Mouse (Mus musculus) regulatory T cell (primary cell): ENCODE measurements around the gene Fcer1a.
"Not testable (repeated sequence)": the region's sequence is repeated elsewhere in the genome, so short reads cannot be mapped to it uniquely, and the experiment has no call there.

Source experiments
- in situ Hi-C: fragments of 300-600 bp; cut with MboI, MseI; formaldehyde crosslinking; loops from one replicate; pipeline ENCODE4 v1.15.1; 2025; ENCODE audit warnings: high pct_unique_total_duplicates

Fcer1a gene

GRCm38 (mm10) chr1:173227081-173227480 is at the start of gene Fcer1a:
TSS of gene Fcer1a (minus strand) at chr1:173227214.
- in situ Hi-C loops: no loop called here

DNA sequence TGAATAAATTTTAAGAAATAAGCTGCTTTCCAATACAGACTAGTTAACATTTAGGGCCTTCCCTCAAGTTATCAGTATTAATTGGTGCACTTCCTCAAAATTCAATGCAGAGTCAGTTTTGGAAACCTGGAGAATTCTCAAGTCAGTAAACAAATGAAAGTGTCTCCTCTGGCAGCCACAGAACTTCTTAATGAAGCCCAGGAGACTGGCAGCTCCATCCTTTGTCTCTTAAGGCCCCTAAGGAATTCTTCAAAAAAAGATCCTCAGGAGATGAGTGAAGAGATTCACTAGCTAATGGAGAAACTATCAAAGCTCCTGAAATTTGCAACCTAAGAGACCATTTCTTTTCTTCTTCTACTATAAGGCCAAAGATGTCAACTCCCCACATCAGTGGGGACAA is 38.7 kb upstream of the Fcer1a start, which contains the start of gene Olfr418:
TSS of gene Olfr418 (plus strand) at position 301 of the 400 bp plus-strand sequence.
- in situ Hi-C loops: no loop called here

- in situ Hi-C loops: no loop called here
Measured at GRCm38 (mm10) chr1:173249888-173250287, 22.9 kb upstream of the Fcer1a start.

GRCm38 (mm10) chr1:173237004-173237403 is 10.0 kb upstream of the Fcer1a start:
- in situ Hi-C loops: not testable (repeated sequence)

DNA sequence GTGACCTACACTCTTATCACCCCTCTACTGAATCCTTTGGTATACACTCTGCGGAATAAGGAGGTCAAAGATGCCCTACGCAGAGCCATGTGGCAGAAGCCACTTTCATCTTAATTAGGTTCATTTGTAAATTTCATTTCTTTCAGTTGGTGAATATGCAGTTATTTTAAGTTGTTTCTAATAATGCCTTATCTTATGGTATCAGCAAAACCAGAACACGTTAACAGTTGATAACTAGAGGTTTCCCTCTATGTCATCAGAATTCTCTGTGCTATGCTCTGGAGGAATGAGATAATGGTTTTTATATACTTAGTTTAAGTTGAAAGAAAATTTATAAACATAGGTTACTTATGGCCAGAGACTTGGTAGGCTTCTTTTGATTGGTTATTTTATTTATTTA is 10.5 kb downstream of the Fcer1a start:
- in situ Hi-C loops: no loop called here

DNA sequence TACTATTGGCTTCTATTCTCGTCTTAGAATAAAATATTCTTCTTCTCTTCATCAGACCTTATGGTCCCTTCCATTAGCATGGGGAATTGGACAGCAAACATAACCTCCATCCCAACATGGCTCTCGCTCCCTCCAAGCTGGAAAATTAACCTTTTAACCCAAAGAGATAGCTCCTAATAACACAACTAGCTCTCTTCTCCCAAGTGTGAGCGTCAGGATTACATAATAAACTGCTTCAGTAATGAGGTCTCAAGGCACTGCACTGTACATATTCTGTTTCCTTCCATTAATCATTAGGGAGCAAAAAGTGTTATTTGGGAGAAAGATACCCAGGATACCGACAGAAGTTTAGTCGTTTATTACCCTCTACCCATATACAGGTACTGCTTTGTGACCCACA is 14.9 kb downstream of the Fcer1a start, which contains the start of gene Olfr1404:
TSS of gene Olfr1404 (plus strand) at position 301 of the 400 bp plus-strand sequence.
- in situ Hi-C loops: no loop called here

GRCm38 (mm10) chr1:173197508-173197907 is 29.5 kb downstream of the Fcer1a start, which contains the start of gene Olfr218:
TSS of gene Olfr218 (plus strand) at chr1:173197808.
- in situ Hi-C loops: no loop called here

DNA sequence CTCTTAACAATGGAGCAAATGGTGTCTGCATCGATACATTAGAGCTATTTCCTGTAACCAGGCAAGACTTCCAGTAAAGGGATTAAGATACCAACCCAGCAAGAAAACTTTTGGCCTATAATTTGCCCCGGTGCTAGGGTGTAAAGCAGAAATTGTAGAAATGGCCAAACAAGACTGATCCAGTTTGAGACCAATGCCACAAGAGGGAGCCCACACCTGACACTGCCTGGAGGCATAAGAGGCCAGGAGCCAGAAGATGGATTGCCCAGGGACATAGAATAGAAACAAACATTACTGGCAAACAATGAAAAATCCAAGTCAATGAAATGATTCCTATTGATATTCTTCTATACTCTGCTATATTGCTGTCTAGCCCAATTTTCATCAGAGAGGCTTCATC is 30.7 kb downstream of the Fcer1a start:
- in situ Hi-C loops: no loop called here

DNA sequence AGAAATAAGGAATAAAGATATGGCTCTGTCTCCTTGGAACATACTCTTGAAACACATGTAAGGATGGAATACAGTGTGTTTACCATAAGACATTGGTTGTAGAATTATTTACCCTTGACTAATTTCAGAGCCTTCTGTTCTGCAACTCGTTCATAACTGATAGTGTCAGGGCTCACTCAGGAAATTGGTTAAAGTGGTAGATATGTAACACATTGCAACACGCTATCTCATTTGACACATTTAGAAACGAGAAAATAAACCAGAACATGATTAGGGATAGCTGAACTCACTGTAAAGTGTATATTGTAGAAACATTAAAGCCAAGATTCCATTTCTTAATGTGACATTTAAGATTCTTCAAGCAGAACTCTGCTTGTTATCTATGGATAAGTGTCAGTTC is 35.0 kb downstream of the Fcer1a start:
- in situ Hi-C loops: no loop called here

- in situ Hi-C loops: no loop called here
Measured at GRCm38 (mm10) chr1:173190540-173190939, 36.5 kb downstream of the Fcer1a start, which contains the start of gene Olfr1406. TSS of gene Olfr1406 (minus strand) at chr1:173190640.

DNA sequence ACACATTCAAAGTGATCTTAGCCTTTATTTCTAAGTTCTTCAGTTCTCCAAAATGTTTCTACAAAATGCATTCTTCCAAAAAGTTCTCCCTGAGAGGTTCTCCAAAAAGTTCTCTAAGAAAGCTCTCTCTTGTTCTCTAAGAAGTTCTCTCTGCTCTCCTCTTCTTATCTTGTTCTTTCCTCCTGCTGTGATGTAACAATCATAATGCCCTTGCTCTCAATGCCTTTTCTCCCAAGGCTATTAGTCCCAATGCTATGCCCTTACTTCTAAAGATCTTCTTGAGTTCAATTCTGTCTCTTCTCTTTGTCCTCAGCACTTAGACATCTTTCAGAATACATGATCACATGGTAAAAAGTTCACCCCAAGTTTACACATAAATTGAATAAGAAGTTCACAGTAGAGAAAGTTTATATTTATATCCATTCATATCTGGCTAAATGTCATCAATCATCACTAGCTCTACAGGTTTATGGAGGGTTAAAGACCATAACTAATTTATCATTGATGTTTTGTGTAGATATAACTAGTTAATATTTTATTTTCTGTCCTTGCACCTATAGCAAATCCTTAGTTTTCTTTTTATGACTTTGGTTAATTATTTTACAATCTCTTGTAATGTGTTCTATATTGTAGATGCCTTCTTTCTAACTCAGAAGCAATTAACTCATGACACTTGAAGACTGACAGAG is 52.7 kb downstream of the Fcer1a start:
- in situ Hi-C loops: no loop called here
